In genomic region chr10:98943894-98944293, GRCm38 (mm10) we compare ENCODE assay signal across 27 mouse cellular contexts.
"Had no signal": no experiment of that assay in that cellular context is flagged by ENCODE, and none has a peak within 500 bp of the region (broad histone marks: within the 10 kb centered on the region; RNA-seq: fewer than 3 reads in every experiment).

No protein-coding gene starts in this region.

- H3K36me3 ChIP-seq: limb, embryonic 10.5 days; limb, embryonic 13.5 days; liver, embryonic 15.5 days; midbrain, embryonic 10.5 days; midbrain, embryonic 15.5 days; neural tube, embryonic 13.5 days had no signal

- H3K27ac ChIP-seq: kidney, embryonic 15.5 days; left cerebral cortex, adult 2 months; limb, embryonic 10.5 days; limb, embryonic 13.5 days; liver, embryonic 12.5 days; liver, embryonic 15.5 days; lung, embryonic 15.5 days; midbrain, embryonic 10.5 days; midbrain, embryonic 15.5 days; neural tube, embryonic 13.5 days; stomach, postnatal 0 days had no signal

- H3K4me2 ChIP-seq: kidney, embryonic 15.5 days; limb, embryonic 13.5 days; liver, embryonic 12.5 days; liver, embryonic 15.5 days; lung, embryonic 15.5 days; midbrain, embryonic 15.5 days; neural tube, embryonic 13.5 days had no signal

- DNase-seq: kidney, adult 11 months; kidney, adult 8-10 months; kidney, postnatal 14 days; kidney, postnatal 4 days; layer of hippocampus, postnatal 36 days; liver; lung, adult 18-20 months; lung, postnatal 10 days; lung, postnatal 36 days; right cerebral cortex, adult 18-20 months; right cerebral cortex, postnatal 14 days; right cerebral cortex, postnatal 4 days; thymus, adult 2 months; thymus, postnatal 14 days; thymus, postnatal 4 days had no signal

- H3K27me3 ChIP-seq: kidney, embryonic 15.5 days; limb, embryonic 13.5 days; liver, embryonic 12.5 days; liver, embryonic 15.5 days; lung, embryonic 15.5 days; midbrain, embryonic 15.5 days; neural tube, embryonic 13.5 days had no signal

- H3K4me3 ChIP-seq: kidney, embryonic 15.5 days; left cerebral cortex, adult 2 months; limb, embryonic 10.5 days; limb, embryonic 13.5 days; liver, embryonic 12.5 days; liver, embryonic 15.5 days; lung, embryonic 15.5 days; megakaryocyte, embryonic 14.5 days; midbrain, embryonic 10.5 days; midbrain, embryonic 15.5 days; neural tube, embryonic 13.5 days had no signal

- ATAC-seq: liver, embryonic 12.5 days; midbrain, embryonic 15.5 days had no signal

- H3K9me3 ChIP-seq: kidney, embryonic 15.5 days; limb, embryonic 10.5 days; limb, embryonic 13.5 days; liver, embryonic 12.5 days; liver, embryonic 15.5 days; lung, embryonic 15.5 days; megakaryocyte, embryonic 14.5 days; midbrain, embryonic 10.5 days; midbrain, embryonic 15.5 days; neural tube, embryonic 13.5 days had no signal

- H3K9ac ChIP-seq: kidney, embryonic 15.5 days; limb, embryonic 13.5 days; liver, embryonic 12.5 days; liver, embryonic 15.5 days; lung, embryonic 15.5 days; midbrain, embryonic 15.5 days; neural tube, embryonic 13.5 days had no signal
